Mouse (Mus musculus) brown adipose tissue, adult 24 weeks (tissue): ENCODE measurements around the gene Ifitm2. TPM values are rescaled to one million over a fixed set of nuclear protein-coding genes. Genes with fewer than 3 reads are reported as not detected.

Source experiments
- H3K27ac ChIP-seq: fragments of 200-500 bp; replicated peaks from 2 replicates; pipeline ENCODE4 v1.5.1; 2012; ENCODE audit warnings: low read depth, mild to moderate bottlenecking, low read length
- H3K4me1 ChIP-seq: fragments of 200-500 bp; 2 replicates; pipeline ENCODE4 v1.6.1; 2012; ENCODE audit warnings: low read length, mixed read lengths; ENCODE audit not compliant: control insufficient read depth, insufficient read depth, insufficient read length
- H3K4me3 ChIP-seq: fragments of 200-500 bp; 2 replicates; pipeline ENCODE4 v1.5.1; 2012; ENCODE audit warnings: low read depth, mild to moderate bottlenecking, low read length, moderate library complexity; ENCODE audit not compliant: insufficient read depth
- polyA plus RNA-seq: library from polyadenylated mRNA; stranded (reverse); fragments of >200 nt; gene quantifications from 2 replicates; pipeline ENCODE4 v1.2.4, GENCODE M21; 2012; ENCODE audit not compliant: missing spikeins, insufficient read depth, insufficient read length

The Ifitm2 gene
- polyA plus RNA-seq, 1 experiment, result 274 TPM

DNA sequence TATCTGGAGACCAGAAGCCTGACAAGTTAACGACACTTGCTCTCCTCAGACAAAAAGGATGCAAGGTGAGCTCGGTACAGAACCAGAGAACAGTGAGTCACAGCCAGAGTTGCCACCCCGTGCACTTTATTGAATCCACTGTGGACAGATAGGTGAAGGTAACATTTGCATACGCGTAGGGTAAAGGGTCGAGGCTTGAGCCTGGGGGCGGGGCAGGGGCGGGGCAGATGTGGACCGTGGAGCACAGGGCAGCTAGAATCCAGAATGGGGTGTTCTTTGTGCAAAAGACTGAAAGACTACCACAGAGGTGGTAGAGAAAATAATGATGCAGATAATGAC, 1.1 kb downstream of the Ifitm2 start:
- Histone ChIP-seq H3K27ac (peak overlapping the region; percentile 97), H3K4me1 (peaks cover 27% of the 10 kb centered on the region)

DNA sequence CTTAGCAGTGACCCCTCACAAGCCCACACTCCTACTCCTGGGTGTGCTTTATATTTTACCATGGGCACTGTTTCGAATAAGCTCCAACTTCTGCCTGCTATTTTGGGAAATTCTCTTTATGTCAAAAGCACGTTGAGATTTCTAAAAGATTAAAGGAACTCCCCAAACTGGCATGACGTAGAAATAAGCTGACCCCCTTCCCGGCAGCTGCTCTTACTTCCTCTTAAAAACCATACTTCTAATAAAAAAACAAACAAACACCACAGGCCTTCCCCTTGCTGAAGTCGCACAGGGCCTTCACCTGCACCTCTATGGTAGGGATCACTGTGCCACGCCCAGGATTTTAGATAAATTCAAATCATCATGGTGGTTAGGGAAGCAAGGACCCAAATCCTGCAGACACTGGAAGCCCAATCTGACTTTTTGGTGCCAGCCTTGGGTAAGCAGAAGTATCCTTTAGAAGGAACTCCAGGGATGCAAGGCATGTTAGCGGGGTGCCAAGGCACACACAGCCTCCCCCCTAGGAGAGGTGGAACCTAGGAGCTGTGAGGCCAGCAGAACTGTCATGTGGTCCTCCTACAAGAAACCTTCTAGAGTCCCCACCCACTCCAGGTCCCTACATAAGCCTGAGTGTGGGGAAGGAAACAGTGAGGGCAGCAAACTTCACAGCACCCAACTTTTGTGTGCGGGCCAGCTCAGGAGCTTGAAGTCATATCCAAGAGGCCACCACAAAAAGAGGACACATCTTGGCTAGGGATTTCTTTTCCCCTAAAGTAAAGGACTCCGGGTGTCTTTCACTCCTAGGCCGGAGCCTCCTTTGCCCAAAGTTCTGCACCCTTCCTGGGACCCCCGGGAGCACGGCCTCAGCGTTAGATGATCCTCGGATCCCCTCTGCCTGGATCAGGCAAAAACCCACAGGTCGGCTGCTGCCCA, 1.7 kb downstream of the Ifitm2 start:
- peaks cover 27% of the 10 kb centered on the region for H3K4me1 ChIP-seq
- H3K27ac ChIP-seq, result peak overlapping the region; percentile 97

More for the DNA sequence above, 1.1 kb downstream of the Ifitm2 start:
- peak overlapping the region; percentile 83 for H3K4me3 ChIP-seq

DNA sequence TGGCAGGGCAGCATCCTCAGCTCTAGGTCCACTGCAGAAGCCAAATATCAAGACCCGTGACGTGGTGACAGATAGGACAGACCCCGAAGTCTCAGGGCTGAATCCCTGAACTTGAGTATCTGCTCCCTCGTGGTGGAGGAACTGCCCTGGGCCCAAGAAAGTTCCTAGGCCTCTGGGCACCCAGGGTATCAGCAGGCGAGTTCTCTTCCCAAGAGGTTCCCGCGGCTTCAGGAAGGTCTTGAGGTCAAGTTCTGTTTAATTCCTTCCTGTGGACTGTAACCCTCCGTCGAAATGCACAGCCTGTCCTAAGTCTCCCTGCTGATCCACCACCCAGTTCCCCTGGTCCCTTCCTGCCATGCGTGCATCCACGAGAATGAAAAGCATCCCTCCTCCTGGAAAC, 2.7 kb downstream of the Ifitm2 start:
- Histone ChIP-seq H3K4me1 (peaks cover 27% of the 10 kb centered on the region), H3K4me3 (peak overlapping the region; percentile 83), H3K27ac (peak overlapping the region; percentile 97)

More for the DNA sequence above, 1.7 kb downstream of the Ifitm2 start:
- peak overlapping the region; percentile 83 for H3K4me3 ChIP-seq

DNA sequence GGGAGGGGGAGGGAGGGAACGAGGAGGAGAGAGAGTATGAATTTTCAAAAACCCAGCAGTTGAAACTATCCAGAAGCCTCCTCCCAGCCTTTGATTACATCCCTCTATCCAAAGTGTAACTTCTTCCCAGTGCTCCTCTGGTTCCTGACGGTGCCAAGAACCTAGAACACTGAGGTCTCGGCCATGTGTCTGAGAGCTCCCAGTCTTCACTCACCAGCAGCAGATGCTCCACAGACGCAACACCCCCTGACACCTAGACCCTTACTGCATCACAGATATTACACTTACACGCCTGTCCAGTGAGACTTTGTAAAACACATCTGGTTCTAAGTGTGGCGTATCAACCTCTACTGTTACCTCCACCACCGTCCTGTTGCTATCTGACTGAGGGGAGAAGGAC, 3.3 kb downstream of the Ifitm2 start:
- H3K4me1 ChIP-seq, result peaks cover 28% of the 10 kb centered on the region
- H3K4me3 ChIP-seq, result 0 out of 2 replicates have a peak overlapping the region, but pooled peaks have one; percentile 0
- H3K27ac ChIP-seq, result peak overlapping the region; percentile 97

DNA sequence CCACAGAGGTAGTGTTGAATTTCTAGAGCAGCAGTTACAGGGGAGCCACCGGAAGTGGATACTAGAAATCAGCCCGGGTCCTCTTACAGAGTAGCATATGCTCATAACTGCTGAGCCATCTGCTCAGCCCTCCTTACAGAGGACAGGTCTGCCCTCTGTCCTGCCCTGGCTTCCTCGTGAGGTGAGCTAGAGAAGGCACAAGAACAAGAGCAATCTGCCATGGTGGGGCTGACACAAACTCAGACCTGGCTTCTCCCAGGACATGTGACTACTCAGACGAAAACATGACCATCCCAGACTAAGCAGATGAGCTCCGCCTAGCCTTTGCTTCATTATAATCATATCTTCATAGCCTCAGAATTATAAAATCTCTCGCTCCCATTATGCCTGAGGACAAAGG, 4.0 kb downstream of the Ifitm2 start:
- peaks cover 35% of the 10 kb centered on the region for H3K4me1 ChIP-seq
- H3K27ac ChIP-seq, result peak overlapping the region; percentile 97
- no peak overlapping the region for H3K4me3 ChIP-seq

DNA sequence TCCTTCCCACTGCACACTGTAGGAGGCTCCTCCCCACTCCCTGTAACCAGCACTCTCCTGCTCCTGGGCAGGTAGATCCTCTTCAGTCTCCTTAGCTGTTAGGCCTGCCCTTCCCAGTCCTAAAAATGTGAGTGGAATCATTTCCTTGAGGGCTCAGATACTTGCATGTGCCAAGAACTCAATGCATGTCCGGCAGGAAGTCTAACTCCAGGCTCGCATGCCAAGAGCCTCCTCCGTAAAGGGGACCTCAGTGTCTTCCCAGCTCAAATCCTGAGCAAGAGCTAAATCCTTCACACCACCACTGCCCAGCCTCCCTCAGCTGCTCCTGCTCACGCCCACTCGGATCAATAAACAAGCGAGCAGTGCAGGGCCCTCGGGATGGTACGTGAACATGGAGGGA, 4.7 kb downstream of the Ifitm2 start:
- Histone ChIP-seq H3K4me1 (peaks cover 36% of the 10 kb centered on the region), H3K27ac (peak overlapping the region; percentile 93), H3K4me3 (peak overlapping the region; percentile 35)

DNA sequence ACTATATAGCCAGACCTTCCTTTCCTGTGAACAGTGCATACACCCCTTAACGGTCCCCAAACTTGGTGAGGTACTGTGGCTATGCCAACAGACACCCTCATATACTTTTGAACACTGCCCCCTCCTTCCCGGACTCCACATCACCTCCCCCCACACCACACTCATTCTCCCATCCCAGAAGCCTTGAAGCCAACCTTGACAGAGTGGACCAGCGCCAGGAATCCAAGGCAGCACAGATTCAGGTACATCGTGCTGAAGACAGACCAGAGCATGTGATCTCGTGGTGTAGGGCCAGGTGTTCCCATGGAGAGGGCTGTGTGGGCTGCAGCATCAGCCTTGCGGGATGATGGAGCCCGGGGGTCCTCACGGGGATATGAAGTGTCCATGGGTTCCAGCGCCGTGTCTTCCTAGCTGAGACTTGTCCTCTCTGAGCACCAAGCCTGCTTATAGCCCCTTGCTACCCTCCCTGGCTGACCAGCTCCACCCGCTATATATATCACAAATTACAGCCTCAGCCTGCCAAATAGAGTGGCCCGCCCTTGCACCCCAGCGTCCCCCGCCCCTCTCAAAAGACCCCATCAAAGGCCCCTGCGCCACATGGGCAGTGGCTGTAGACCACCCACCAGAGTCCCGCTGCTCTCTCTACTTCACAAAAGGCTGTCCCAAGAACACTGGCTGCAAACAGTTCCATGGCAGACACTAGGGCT, 5.8 kb downstream of the Ifitm2 start, which contains the start of gene Ifitm5:
Ifitm5 (minus strand) TSS at position 468 of the 707 bp plus-strand sequence.
- peak within 1 kb of the TSS; percentile 93 for H3K27ac ChIP-seq
- peaks cover 37% of the 10 kb centered on the region for H3K4me1 ChIP-seq
- H3K4me3 ChIP-seq, result peak within 1 kb of the TSS; percentile 35; the same call in 1 of the 2 replicates

DNA sequence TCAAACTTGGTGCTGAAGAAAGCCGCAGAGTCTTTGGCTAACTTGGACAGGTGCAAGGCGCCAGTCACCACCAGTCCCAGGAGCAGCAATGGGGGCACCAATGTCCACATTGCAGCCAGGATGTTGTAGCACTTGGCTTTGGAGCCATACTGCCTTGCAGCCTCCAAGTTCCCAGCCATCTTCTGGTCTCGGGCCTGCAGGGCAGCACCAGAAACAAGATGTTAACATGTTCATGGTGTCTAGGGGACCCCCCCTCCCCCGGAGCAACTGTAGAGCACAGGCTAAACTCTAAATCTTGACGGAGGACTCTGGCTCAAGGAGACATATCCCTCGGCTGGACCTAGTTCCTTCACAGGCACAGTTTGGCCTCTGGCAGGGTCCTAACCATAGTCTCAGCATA, 6.5 kb downstream of the Ifitm2 start:
- peaks cover 37% of the 10 kb centered on the region for H3K4me1 ChIP-seq
- no peak overlapping the region for H3K27ac ChIP-seq
- no peak overlapping the region for H3K4me3 ChIP-seq

DNA sequence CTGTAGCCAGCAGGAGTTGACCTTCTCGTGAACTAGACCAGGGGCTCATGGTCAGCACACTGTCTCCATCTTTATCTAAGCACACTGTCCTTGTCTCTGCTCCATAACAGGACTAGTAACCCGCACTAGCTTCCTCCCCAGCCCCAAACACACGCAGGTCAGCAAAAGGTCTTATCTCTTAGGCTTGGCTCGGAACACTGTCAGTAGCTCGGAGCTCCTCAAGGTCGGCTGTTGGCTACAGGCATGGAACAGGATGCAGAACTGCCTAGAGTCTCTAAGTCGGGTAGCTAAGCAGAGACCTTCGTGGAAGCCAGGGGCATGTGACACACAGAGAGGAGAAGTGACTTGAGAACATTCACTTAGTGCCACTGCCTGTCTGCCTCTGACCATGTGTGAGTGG, 7.6 kb downstream of the Ifitm2 start:
- 0 out of 2 replicates have a peak overlapping the region, but pooled peaks have one; percentile 12 for H3K27ac ChIP-seq
- no peak overlapping the region for H3K4me3 ChIP-seq
- H3K4me1 ChIP-seq, result peaks cover 37% of the 10 kb centered on the region

DNA sequence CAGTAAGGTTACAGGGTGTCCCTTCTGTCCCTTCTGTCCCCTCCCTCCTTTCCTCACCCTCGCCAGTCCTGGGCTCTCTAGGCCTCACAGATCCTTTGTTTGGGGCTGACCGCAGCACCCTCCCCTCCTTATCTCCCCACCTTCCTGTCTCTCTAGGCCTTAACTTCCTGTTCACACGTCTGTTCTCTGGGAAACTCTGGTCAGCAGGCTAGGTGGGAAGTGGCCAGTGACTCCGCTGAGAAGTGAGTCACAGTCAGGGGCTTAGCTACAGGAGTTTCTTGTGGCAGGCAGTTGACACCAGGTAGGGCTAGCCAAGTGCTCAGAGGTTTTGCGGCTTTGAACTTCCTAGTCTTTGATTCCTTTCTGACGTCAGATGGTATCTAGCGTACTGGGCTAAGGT, 8.8 kb downstream of the Ifitm2 start:
- peak overlapping the region; percentile 56 for H3K27ac ChIP-seq
- H3K4me1 ChIP-seq, result peaks cover 43% of the 10 kb centered on the region
- no peak overlapping the region for H3K4me3 ChIP-seq

DNA sequence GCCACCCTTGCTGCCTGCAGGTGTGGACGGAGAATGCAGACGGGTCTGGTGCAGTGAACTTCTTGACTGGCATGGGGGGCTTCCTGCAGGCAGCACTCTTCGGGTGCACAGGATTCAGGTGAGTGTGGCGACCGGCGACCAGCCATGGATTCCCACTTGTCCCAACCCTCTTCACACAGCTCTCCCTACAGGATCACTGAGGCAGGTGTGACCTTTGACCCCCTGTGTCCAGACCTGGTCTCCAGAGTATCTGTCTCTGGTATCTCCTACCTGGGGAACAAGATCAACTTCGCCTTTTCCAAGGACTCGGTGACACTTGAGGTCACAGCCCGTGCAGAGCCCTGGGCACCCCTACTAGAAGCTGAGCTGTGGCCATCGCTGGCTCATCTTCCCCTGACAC, 9.5 kb downstream of the Ifitm2 start:
- Histone ChIP-seq H3K27ac (peak overlapping the region; percentile 56), H3K4me3 (no peak overlapping the region), H3K4me1 (peaks cover 40% of the 10 kb centered on the region)

DNA sequence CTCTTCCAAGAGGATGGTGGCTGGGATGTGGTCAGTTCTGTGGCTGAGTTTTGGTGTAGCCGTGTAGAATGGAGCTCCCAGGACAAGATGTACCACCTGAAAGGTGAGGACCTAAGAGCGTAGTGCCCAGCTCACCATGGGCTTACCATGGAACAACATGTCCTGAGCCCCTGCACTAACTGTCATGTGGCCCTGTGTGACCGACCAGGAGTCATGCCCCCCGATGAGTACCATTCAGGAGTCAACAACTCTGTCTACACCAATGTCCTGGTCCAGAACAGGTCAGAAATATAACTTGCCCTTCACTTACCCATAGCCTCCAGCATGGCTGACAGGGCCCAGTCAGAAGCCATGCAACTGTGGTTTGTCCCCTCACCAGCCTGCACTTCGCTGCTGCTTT, 10.5 kb downstream of the Ifitm2 start:
- Histone ChIP-seq H3K4me1 (peaks cover 31% of the 10 kb centered on the region), H3K27ac (no peak overlapping the region), H3K4me3 (no peak overlapping the region)

DNA sequence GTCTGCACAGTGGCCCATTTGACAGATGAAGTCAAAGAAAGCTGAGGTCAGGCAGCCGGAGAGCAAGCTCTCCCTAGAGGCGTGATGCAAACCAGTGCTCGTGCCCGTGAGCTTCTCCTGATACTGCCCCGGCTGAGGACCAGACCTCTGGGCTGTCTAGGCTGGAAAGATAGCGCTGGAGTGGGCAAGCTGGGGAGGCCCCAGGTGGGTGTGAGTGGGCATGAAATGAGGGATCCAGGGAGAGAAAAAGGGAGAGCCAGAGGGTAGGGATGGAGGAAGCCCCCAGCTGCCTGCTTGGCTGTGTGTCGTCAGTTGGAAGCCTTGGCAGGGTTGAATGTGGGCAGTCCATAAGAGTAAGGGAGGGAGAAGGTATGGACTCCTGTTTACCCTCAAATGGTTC, 11.6 kb downstream of the Ifitm2 start:
- H3K4me3 ChIP-seq, result no peak overlapping the region
- no peak overlapping the region for H3K27ac ChIP-seq
- peaks cover 27% of the 10 kb centered on the region for H3K4me1 ChIP-seq

DNA sequence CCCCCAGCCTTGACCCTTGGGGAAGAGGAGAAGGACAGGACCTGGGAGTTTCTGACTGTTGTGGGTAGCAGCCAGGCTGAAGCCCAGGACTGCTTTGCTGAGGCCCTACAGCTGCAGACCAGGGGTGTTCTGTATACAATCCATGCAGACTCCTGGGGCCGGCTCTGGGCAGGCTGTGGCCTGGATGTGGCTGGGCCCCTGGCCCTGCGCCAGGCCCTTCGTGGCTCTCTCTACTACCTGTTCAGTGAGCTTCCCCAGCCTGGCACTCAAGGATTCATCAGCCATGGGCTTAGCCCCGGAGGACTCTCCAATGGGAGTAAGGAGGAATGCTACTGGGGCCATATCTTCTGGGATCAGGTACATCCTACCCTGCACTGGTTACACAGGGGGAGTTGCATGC, 12.4 kb downstream of the Ifitm2 start:
- H3K4me3 ChIP-seq, result no peak overlapping the region
- 0 out of 2 replicates have a peak overlapping the region, but pooled peaks have one; percentile 99 for H3K27ac ChIP-seq
- peaks cover 27% of the 10 kb centered on the region for H3K4me1 ChIP-seq

DNA sequence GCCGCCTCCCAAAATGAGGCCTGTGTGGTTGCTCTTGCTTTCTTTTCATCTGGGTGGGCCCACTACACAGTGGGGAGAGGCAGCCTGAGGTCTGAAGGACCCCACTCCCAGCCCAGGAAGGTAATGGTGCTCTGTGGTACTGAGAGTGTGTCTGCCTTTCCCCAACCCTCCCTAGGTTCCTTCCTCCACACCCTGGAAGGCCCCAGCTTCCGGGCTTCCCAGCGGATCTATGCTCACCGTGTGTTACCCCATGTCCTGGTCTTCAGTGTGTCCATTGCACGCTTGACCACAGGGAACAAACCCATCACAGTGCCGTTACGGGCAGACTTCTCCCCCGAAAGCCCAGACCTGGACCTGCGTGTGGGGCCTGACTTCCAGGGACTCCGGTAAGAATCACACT, 13.0 kb downstream of the Ifitm2 start:
- Histone ChIP-seq H3K27ac (peak overlapping the region; percentile 99), H3K4me3 (peak overlapping the region; percentile 2; the same call in 1 of the 2 replicates), H3K4me1 (peaks cover 27% of the 10 kb centered on the region)
